Comparison of ENCODE assay signal across 13 mouse cellular contexts in the genomic region with DNA sequence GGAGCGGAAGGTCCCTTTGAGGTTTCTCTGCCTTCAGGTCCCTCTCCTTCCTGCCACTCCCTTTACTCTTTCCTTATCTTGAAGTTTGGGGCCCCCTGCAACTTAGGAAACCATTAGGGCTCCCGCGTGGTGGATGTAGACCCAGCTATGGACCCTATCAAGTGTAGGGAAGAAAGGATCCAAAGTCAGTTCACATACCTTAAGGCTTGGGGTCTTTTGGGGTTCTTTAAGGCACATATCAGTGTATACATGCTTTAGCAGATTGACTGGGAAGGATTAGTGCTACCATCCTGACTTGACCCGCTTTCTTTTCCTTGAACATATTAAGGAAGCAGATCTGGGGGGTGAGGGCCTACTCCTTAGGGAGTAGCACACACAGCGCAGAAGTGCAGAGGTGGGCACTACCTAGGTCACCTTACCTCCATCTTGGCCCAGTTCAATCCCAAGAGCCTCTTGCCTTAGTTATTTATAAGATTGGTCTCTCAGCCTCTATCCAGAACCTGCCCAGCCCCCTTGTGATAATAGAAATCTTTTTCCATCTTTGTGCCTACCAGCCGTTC. TPM values are rescaled to one million over a fixed set of nuclear protein-coding genes. Genes with fewer than 3 reads are reported as not detected.
DNase-seq lines count a peak whose midpoint lies in the region; ATAC-seq and TF ChIP-seq lines count a peak whose summit lies in the region.
"Had no signal": no experiment of that assay in that cellular context is flagged by ENCODE, and none has a peak within 500 bp of the region (broad histone marks: within the 10 kb centered on the region; RNA-seq: fewer than 3 reads in every experiment).

No protein-coding gene starts in this region.

- TF ChIP-seq CTCF in midbrain, postnatal 0 days (IDR thresholded peaks at IDR 0.05), result no peak

- 6% methylated on average over 6 of the region's 6 CpGs for WGBS in embryonic facial prominence, embryonic 15.5 days
- WGBS in hindbrain, embryonic 14.5 days, result 0% methylated on average over 6 of the region's 6 CpGs
- WGBS in midbrain, postnatal 0 days, result 6% methylated on average over 6 of the region's 6 CpGs

- H3K9ac ChIP-seq in embryonic facial prominence, embryonic 15.5 days, result no peak overlapping the region
- H3K9ac ChIP-seq in hindbrain, embryonic 14.5 days, result peak overlapping the region; percentile 99
- peak overlapping the region; percentile 96 for H3K9ac ChIP-seq in midbrain, postnatal 0 days (replicated peaks; ENCODE audit: low read length, poor library complexity, severe bottlenecking)
- H3K9ac ChIP-seq: intestine, embryonic 15.5 days; limb, embryonic 13.5 days had no signal

- peaks cover 21% of the 10 kb centered on the region for H3K4me1 ChIP-seq in embryonic facial prominence, embryonic 15.5 days
- H3K4me1 ChIP-seq in hindbrain, embryonic 14.5 days (replicated peaks; ENCODE audit: control insufficient read depth, insufficient read depth, low read length), result peaks cover 35% of the 10 kb centered on the region
- peaks cover 7% of the 10 kb centered on the region; the same call in 1 of the 2 replicates for H3K4me1 ChIP-seq in midbrain, postnatal 0 days (ENCODE audit: insufficient read depth, low read length)

- no peaks in the 10 kb centered on the region for H3K9me3 ChIP-seq in embryonic facial prominence, embryonic 15.5 days (replicated peaks)
- no peaks in the 10 kb centered on the region for H3K9me3 ChIP-seq in hindbrain, embryonic 14.5 days (ENCODE audit: control insufficient read depth, low read length)
- H3K9me3 ChIP-seq in midbrain, postnatal 0 days (ENCODE audit: low read length), result no peaks in the 10 kb centered on the region
- H3K9me3 ChIP-seq: intestine, embryonic 15.5 days; limb, embryonic 13.5 days had no signal

- peak; percentile 47 for DNase-seq in cerebellum, adult 11-12 months
- no peak for DNase-seq in cerebellum, postnatal 4 days (ENCODE audit: low spot score in 2 of 2)
- DNase-seq in hindbrain, embryonic 14.5 days (ENCODE audit: low spot score), result no peak
- peak; percentile 38 for DNase-seq in midbrain, postnatal 0 days (ENCODE audit: low spot score)
- no peak for DNase-seq in thymus, postnatal 25 days
- no peak for DNase-seq in spleen, postnatal 10 days (ENCODE audit: low spot score in 2 of 2)
- DNase-seq in lung, postnatal 10 days, result no peak
- DNase-seq: lung, postnatal 14 days had no signal

- H3K27ac ChIP-seq in embryonic facial prominence, embryonic 15.5 days (replicated peaks), result no peak overlapping the region
- peak overlapping the region; percentile 99 for H3K27ac ChIP-seq in hindbrain, embryonic 14.5 days
- H3K27ac ChIP-seq in midbrain, postnatal 0 days (ENCODE audit: low read depth, low read length), result peak overlapping the region; percentile 85
- H3K27ac ChIP-seq: intestine, embryonic 15.5 days; limb, embryonic 13.5 days had no signal

- H3K4me2 ChIP-seq in embryonic facial prominence, embryonic 15.5 days (replicated peaks), result no peak overlapping the region
- peak overlapping the region; percentile 91 for H3K4me2 ChIP-seq in hindbrain, embryonic 14.5 days (replicated peaks)
- peak overlapping the region; percentile 90 for H3K4me2 ChIP-seq in midbrain, postnatal 0 days (ENCODE audit: low read depth, low read length, poor library complexity, severe bottlenecking)
- H3K4me2 ChIP-seq: heart, embryonic 11.5 days; intestine, embryonic 15.5 days; limb, embryonic 13.5 days had no signal

- no peak for ATAC-seq in embryonic facial prominence, embryonic 15.5 days (ENCODE audit: insufficient number of reproducible peaks, low FRiP score, low TSS enrichment, low read depth)
- ATAC-seq in hindbrain, embryonic 14.5 days (ENCODE audit: low FRiP score), result no peak
- ATAC-seq in midbrain, postnatal 0 days (ENCODE audit: low FRiP score), result no peak

- no peaks in the 10 kb centered on the region for H3K36me3 ChIP-seq in embryonic facial prominence, embryonic 15.5 days
- peaks cover 33% of the 10 kb centered on the region; the same call in 1 of the 2 replicates for H3K36me3 ChIP-seq in hindbrain, embryonic 14.5 days (replicated peaks; ENCODE audit: control insufficient read depth, insufficient read depth)
- no peaks in the 10 kb centered on the region for H3K36me3 ChIP-seq in midbrain, postnatal 0 days (ENCODE audit: insufficient read depth, low read length)
- H3K36me3 ChIP-seq: intestine, embryonic 15.5 days; limb, embryonic 13.5 days had no signal

- peaks cover 99% of the 10 kb centered on the region for H3K27me3 ChIP-seq in embryonic facial prominence, embryonic 15.5 days
- 0 out of 2 replicates have a peak, but pooled peaks cover 11% of the 10 kb centered on the region for H3K27me3 ChIP-seq in hindbrain, embryonic 14.5 days (ENCODE audit: control insufficient read depth, insufficient read depth, low read length)
- H3K27me3 ChIP-seq in midbrain, postnatal 0 days (ENCODE audit: insufficient read depth, low read length), result peaks cover 21% of the 10 kb centered on the region; the same call in 1 of the 2 replicates

- H3K4me3 ChIP-seq in embryonic facial prominence, embryonic 15.5 days (replicated peaks), result 0 out of 2 replicates have a peak overlapping the region, but pooled peaks have one; percentile 0
- peak overlapping the region; percentile 88 for H3K4me3 ChIP-seq in hindbrain, embryonic 14.5 days (replicated peaks; ENCODE audit: low read length)
- peak overlapping the region; percentile 78 for H3K4me3 ChIP-seq in midbrain, postnatal 0 days (ENCODE audit: low read depth, low read length)
- H3K4me3 ChIP-seq: intestine, embryonic 15.5 days; myocyte had no signal

RNA-seq across cellular contexts. Expression of a gene that starts 40.4 kb away (rescaled TPM):
- 32.7 and 42.6 TPM in 2 replicates for polyA plus RNA-seq in embryonic facial prominence, embryonic 15.5 days (2015; fragmentation: Nextera tagmentation; extraction: Ambion mirVana)
- 26.3 and 28.9 TPM in 2 replicates for polyA plus RNA-seq in hindbrain, embryonic 14.5 days (2014; fragmentation: Nextera tagmentation; extraction: Ambion mirVana)
- 46.5 and 49.4 TPM in 2 replicates for total RNA-seq in midbrain, postnatal 0 days (2014; rRNA removed)
- polyA plus RNA-seq in midbrain, postnatal 0 days (2015; fragmentation: Nextera tagmentation; extraction: Ambion mirVana), result 16.9 and 18.6 TPM in 2 replicates

Comparison
In these comparisons a context has a peak if more than half of its experiments do, and no peak if none do; other contexts are left out.
1. DNase-seq: peak in cerebellum, adult 11-12 months (single experiment) and midbrain, postnatal 0 days (single experiment); none in cerebellum, postnatal 4 days (0 of 2), hindbrain, embryonic 14.5 days (single experiment), thymus, postnatal 25 days (single experiment), spleen, postnatal 10 days (0 of 2) and lung, postnatal 10 days (single experiment).
2. H3K4me3 ChIP-seq: peak in every context shown above with its lines; median percentile 88 in hindbrain, embryonic 14.5 days; 78 in midbrain, postnatal 0 days; 0 in embryonic facial prominence, embryonic 15.5 days.